Mouse (Mus musculus): ENCODE data around the gene Lrp6. TPM values are rescaled to one million over a fixed set of nuclear protein-coding genes. Genes with fewer than 3 reads are reported as not detected.
A peak's percentile ranks its signal among the peaks of the same experiment; 100 is the strongest.

Lrp6 gene
- total RNA-seq, 4 experiments from 2014 or later, result 35.7 to 50.1 (median 41.2) TPM

DNA sequence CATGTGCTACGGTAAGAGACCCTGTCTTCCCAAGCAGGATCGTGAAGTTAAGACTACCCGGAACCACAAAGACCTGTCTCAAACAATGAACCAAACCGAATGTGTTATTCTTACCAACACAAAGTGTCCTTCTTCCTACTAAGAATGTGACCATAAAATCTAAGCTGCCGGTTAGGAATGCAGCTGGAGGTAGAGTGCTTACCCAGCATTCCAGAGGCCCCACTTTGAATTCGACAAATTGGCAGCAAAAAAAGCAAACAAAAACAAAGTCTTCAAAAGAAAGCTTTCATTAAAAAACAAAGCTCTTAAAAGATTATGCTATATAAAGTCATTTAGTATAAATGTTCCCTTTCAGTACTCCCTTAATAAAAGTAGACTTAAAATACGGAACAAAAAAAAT lies 31.6 kb downstream of the Lrp6 start:
- no peak for DNase-seq (ENCODE audit: low spot score in 2 of 2)

DNA sequence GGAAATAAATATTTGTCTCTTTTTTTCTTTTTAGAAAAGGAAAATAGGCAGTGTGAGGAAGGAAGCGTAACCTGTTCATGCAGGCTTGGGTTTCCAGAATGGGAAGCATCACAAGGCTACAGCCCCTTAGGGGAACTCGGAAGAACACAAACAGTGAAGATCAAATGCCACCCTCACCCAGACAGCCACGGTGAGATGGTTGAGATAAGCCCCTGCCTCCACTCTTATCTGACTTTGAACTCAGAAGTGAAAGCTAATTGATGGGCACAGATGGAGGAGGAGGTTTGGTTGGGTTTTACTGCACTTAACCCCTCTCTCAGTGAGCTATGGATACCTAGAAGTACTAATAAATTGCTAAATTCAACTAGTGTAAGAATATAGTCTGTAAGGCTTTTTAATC lies 33.7 kb downstream of the Lrp6 start:
- DNase-seq (ENCODE audit: low spot score in 2 of 2), result no peak

- DNase-seq (ENCODE audit: low spot score in 2 of 2), result no peak
Observed at GRCm38 (mm10) chr6:134531950-134532349, 34.8 kb downstream of the Lrp6 start.

- DNase-seq (ENCODE audit: low spot score in 2 of 2), result no peak
Observed at GRCm38 (mm10) chr6:134529340-134529739, 37.4 kb downstream of the Lrp6 start.

GRCm38 (mm10) chr6:134528396-134528795 lies 38.4 kb downstream of the Lrp6 start:
- no peak for DNase-seq (ENCODE audit: low spot score in 2 of 2)

DNA sequence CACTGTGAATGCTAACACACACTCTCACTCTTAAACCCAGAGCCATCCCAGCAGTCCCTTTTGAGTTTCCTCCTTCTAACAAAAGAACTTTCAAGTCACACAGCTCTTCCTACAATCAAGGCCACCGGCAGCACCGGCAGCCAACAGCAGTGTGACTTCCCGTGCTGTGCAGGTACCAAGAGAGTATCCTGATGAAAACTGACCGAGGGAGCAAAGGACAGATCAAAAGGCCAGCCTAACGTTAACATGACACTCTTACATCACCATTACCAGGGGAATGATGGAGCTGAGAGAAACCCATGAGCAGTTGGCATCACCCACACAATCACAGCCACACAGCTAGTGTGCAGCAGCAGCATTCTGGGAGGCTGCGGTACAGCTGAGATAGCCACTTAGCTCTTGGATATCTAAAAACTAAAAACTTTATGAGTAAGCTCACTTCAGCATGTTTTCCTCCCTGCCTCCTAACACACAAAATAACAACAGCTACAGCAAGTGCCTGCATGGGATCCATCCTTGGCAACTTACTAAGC lies 39.1 kb downstream of the Lrp6 start:
- DNase-seq (ENCODE audit: low spot score in 2 of 2), result no peak

- no peak for DNase-seq (ENCODE audit: low spot score in 2 of 2)
Observed at GRCm38 (mm10) chr6:134526821-134527595, 39.8 kb downstream of the Lrp6 start.

GRCm38 (mm10) chr6:134526275-134526674 lies 40.5 kb downstream of the Lrp6 start:
- no peak for DNase-seq (ENCODE audit: low spot score in 2 of 2)

DNA sequence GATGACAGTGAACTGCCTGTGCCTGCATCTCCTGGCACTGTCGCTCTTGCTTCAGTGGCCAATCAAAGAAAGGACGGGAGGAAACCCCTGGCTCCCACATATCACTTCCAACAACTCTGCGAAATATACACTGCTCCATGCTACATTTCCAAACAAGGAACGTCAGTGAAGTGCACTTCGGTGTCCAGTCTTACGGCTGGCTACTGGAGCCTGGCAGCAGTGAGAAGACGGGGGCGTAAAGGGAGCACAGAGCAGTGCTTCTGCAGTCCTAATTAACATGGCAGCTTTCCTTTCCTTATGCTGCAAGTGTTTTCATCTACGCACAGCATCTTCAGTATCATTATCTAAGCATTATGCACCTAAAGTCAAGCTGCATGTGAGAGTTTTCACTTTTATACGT lies 45.4 kb downstream of the Lrp6 start:
- no peak for DNase-seq (ENCODE audit: low spot score in 2 of 2)

GRCm38 (mm10) chr6:134520821-134521220 lies 45.9 kb downstream of the Lrp6 start:
- no peak for DNase-seq (ENCODE audit: low spot score in 2 of 2)

DNA sequence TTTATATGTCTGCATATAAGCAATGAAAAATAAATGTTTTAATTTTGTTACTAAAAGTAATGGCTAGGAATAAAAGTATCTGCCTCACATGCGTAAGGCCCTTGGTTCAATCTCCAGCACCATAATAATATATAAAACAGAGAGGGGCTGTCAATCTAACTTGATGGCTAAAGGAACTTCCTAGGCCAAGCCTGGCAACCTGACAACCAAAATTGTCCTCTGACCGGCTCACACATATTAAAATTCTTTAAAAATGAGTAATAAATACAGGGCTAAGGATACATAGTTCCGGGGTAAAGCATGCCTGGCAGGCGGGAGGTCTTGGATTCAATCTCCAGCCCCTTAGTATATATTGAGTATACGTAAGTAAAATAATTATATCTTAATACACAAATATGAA lies 48.3 kb downstream of the Lrp6 start:
- no peak for DNase-seq (ENCODE audit: low spot score in 2 of 2)

DNA sequence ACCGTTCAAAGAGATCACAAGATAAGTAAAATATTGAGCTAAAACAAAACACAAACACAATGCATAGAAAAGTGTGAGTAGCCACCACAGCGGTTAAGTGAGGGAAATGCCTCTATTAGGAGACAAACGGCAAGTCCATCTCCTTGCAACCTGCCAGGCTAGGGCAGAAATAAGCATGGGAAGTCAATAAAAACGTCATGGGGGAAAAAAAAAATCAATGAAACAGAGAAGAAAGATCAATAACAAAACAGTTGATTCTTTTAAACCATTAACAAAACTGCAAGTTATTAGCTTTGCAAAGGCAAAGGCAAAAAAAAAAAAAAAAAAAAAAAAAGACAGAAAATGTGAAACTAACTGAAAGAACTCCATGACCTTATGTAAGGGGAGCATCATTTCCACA lies 49.6 kb downstream of the Lrp6 start:
- DNase-seq (ENCODE audit: low spot score in 2 of 2), result no peak

DNA sequence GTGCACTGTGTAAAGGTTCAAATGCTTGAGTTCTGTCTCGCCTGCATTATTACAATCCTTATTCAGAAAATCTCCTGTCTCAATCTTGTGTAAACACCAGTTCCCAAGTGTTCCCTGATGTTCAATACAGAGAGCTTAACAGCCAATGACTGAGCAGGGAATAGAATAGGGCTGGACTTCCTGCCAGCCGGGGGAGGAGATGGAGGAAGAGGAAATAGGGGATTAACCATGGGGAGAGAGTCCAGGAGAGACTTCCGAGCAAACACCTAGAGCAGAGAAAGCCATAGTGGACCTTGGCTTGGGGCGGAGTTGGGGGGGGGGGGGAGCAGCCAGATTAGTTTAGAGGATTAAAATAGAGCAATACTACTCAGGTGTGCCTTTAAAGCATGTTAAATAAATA lies 51.3 kb downstream of the Lrp6 start:
- DNase-seq (ENCODE audit: low spot score in 2 of 2), result no peak

DNA sequence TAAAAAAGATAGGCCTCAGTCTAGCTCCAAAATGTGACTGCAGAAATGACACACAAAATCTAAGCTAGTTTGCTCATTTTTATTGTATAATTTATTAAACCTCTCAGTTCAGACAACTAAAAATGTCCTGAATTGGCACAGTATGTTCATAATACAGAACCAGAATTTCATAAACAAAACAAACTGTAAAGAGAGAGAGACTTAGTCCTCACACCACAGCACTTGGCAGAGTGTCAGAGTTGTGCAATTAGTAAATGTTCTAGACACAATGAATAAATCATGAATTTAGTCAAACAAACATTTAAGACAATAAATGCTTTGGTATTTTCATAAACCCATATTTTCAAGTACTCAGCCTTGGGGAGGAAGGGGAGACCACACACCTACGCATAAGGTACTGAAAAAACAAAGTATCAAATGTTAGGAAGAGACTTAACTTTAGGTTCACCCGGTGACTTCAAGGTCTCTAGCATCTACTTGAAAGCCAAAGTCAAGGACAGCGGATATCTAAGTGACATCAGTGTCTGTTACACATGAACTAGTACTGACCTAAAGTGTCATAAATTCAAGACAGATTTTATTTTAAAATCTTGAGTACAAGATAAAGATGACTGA lies 52.8 kb downstream of the Lrp6 start:
- DNase-seq (ENCODE audit: low spot score in 2 of 2), result no peak

DNA sequence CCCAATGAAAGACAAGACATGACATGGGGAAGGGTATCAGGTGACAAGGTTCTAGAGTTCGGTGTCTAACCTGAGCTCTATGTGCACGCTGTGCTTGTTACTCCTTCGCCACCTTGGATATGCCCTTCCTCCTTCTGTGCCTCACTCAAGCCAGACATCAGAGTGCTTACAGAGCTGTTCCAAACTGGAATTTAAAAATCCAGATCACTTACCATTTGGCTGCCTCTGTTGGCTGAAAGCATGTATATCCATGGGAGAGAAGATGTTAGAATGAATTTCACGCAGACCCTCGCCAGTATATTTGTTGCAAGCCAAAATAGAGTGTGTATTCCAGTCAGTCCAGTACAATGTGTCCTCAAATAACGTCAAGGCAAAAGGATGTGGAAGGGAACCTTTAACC lies 53.8 kb downstream of the Lrp6 start:
- DNase-seq (ENCODE audit: low spot score in 2 of 2), result peak in 1 of 2 experiments; percentile 36

- no peak for DNase-seq (ENCODE audit: low spot score in 2 of 2)
Observed at GRCm38 (mm10) chr6:134512478-134512877, 54.3 kb downstream of the Lrp6 start.

DNA sequence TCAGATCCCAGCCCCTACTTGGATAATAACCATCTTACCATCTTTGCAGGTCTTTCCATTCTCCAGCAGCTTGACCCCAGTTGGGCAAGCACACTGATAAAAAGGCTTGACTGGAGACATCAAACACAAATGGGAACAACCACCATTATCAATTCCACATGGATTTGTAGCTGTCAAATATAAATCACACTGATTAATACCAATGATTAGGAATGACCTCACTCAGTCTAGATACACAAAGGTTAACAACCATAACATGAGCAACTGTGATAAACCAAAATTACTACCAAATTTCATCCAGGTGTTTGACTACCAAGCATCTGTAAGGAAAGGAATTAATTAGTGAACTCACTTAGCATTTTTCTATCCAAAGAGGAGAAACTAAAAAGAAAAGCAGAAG lies 55.6 kb downstream of the Lrp6 start:
- DNase-seq (ENCODE audit: low spot score in 2 of 2), result no peak

GRCm38 (mm10) chr6:134510280-134510679 lies 56.5 kb downstream of the Lrp6 start:
- DNase-seq (ENCODE audit: low spot score in 2 of 2), result no peak

GRCm38 (mm10) chr6:134509731-134510226 lies 57.0 kb downstream of the Lrp6 start:
- DNase-seq (ENCODE audit: low spot score in 2 of 2), result no peak

DNA sequence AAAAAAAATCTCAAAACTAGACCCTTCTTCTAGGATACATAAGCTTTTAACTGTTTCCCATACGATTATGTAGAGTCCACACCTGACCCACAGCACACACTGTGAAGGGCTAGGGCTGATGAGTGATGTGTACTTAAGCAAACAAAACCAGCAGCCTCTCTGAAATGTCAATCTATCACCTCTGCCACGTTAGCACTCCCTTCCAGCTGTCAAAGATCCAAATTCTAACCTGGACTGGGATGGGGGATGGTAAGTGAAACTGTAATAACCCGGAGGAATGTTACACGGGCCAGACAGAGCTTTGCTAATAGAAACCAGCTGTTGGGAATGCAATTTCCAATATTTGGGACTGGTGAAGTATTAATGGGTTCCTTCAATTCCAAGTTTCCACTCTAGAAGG lies 61.9 kb downstream of the Lrp6 start:
- DNase-seq (ENCODE audit: low spot score in 2 of 2), result no peak

DNA sequence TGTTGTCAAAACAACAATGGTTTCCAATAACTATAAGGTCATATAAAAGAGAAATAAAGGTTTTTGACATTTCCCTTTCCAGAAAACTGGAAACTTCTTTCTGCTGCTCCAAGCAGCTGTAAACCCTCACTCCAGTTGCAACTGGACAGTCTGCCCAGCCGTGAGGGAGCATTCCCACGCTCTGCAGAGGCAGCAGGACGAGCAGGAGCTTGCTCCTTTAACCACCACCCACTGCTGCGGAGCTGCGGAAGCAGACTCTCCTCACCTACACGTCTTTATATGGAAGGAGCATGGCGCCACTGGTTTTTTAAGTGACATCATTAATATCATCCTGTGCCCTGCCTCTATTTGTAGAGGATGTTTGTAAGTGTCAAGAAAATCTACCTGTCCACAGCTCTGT lies 64.4 kb downstream of the Lrp6 start:
- no peak for DNase-seq (ENCODE audit: low spot score in 2 of 2)

- no peak for DNase-seq (ENCODE audit: low spot score in 2 of 2)
Observed at GRCm38 (mm10) chr6:134500381-134501162, 66.2 kb downstream of the Lrp6 start.

Data from gastrocnemius, adult 8-10 months (tissue).